Mouse (Mus musculus): Measurements from ENCODE around the gene Klhl30.
A peak's percentile ranks its signal among the peaks of the same experiment; 100 is the strongest.

Gene Klhl30

GRCm38 (mm10) chr1:91350841-91351240 is at the start of gene Klhl30:
Gene Klhl30 (plus strand): TSS chr1:91351016.
- DNase-seq (ENCODE audit: low read depth in 1 of 2, low spot score in 2 of 2): no peak

- DNase-seq (ENCODE audit: low read depth in 1 of 2, low spot score in 2 of 2): no peak
Measured at GRCm38 (mm10) chr1:91301206-91301920, 49.5 kb upstream of the Klhl30 start.

GRCm38 (mm10) chr1:91302021-91302420 is 48.8 kb upstream of the Klhl30 start:
- DNase-seq (ENCODE audit: low read depth in 1 of 2, low spot score in 2 of 2): no peak

- no peak for DNase-seq (ENCODE audit: low read depth in 1 of 2, low spot score in 2 of 2)
Measured at GRCm38 (mm10) chr1:91304621-91305020, 46.2 kb upstream of the Klhl30 start.

GRCm38 (mm10) chr1:91309366-91310085 is 41.3 kb upstream of the Klhl30 start:
- DNase-seq (ENCODE audit: low read depth in 1 of 2, low spot score in 2 of 2): no peak

GRCm38 (mm10) chr1:91312273-91312672 is 38.5 kb upstream of the Klhl30 start:
- DNase-seq (ENCODE audit: low read depth in 1 of 2, low spot score in 2 of 2): no peak

GRCm38 (mm10) chr1:91313251-91313650 is 37.6 kb upstream of the Klhl30 start:
- DNase-seq (ENCODE audit: low read depth in 1 of 2, low spot score in 2 of 2): no peak

GRCm38 (mm10) chr1:91317656-91318055 is 33.2 kb upstream of the Klhl30 start:
- DNase-seq (ENCODE audit: low read depth in 1 of 2, low spot score in 2 of 2): no peak

GRCm38 (mm10) chr1:91321760-91322438 is 28.9 kb upstream of the Klhl30 start, which contains the start of gene Espnl:
Gene Espnl (plus strand): TSS chr1:91322075.
- no peak for DNase-seq (ENCODE audit: low read depth in 1 of 2, low spot score in 2 of 2)

- DNase-seq (ENCODE audit: low read depth in 1 of 2, low spot score in 2 of 2): no peak
Measured at GRCm38 (mm10) chr1:91324646-91325045, 26.2 kb upstream of the Klhl30 start.

GRCm38 (mm10) chr1:91325488-91326042 is 25.3 kb upstream of the Klhl30 start:
- DNase-seq (ENCODE audit: low read depth in 1 of 2, low spot score in 2 of 2): no peak

GRCm38 (mm10) chr1:91332102-91332501 is 18.7 kb upstream of the Klhl30 start:
- DNase-seq (ENCODE audit: low read depth in 1 of 2, low spot score in 2 of 2): no peak

GRCm38 (mm10) chr1:91333582-91333981 is 17.2 kb upstream of the Klhl30 start:
- no peak for DNase-seq (ENCODE audit: low read depth in 1 of 2, low spot score in 2 of 2)

GRCm38 (mm10) chr1:91337355-91337754 is 13.5 kb upstream of the Klhl30 start:
- no peak for DNase-seq (ENCODE audit: low read depth in 1 of 2, low spot score in 2 of 2)

- DNase-seq (ENCODE audit: low read depth in 1 of 2, low spot score in 2 of 2): no peak
Measured at GRCm38 (mm10) chr1:91344001-91344400, 6.8 kb upstream of the Klhl30 start.

GRCm38 (mm10) chr1:91344921-91345685 is 5.7 kb upstream of the Klhl30 start:
- no peak for DNase-seq (ENCODE audit: low read depth in 1 of 2, low spot score in 2 of 2)

GRCm38 (mm10) chr1:91346892-91347291 is 3.9 kb upstream of the Klhl30 start:
- peak in 1 of 2 experiments; percentile 22 for DNase-seq (ENCODE audit: low read depth in 1 of 2, low spot score in 2 of 2)

- DNase-seq (ENCODE audit: low read depth in 1 of 2, low spot score in 2 of 2): no peak
Measured at GRCm38 (mm10) chr1:91351249-91351648, 433 bp downstream of the Klhl30 start.

GRCm38 (mm10) chr1:91352277-91352676 is 1.5 kb downstream of the Klhl30 start:
- no peak for DNase-seq (ENCODE audit: low read depth in 1 of 2, low spot score in 2 of 2)

GRCm38 (mm10) chr1:91356105-91356504 is 5.3 kb downstream of the Klhl30 start:
- no peak for DNase-seq (ENCODE audit: low read depth in 1 of 2, low spot score in 2 of 2)

GRCm38 (mm10) chr1:91362113-91362512 is 11.3 kb downstream of the Klhl30 start:
- no peak for DNase-seq (ENCODE audit: low read depth in 1 of 2, low spot score in 2 of 2)

All from monocyte, adult 2 months (primary cell).